Mouse (Mus musculus): ENCODE results near the gene Vmn1r131.
"Not testable (repeated sequence)": the region's sequence is repeated elsewhere in the genome, so short reads cannot be mapped to it uniquely, and the experiment has no call there.

The Vmn1r131 gene

GRCm38 (mm10) chr7:21545990-21546389 lies at the start of gene Vmn1r131:
Vmn1r131 (minus strand) TSS chr7:21546090.
- not testable (repeated sequence) for DNase-seq (ENCODE audit: extremely low read depth, insufficient read length, low spot score)

- not testable (repeated sequence) for DNase-seq (ENCODE audit: extremely low read depth, insufficient read length, low spot score)
Measured at GRCm38 (mm10) chr7:21511480-21511879, 34.4 kb downstream of the Vmn1r131 start, which contains the start of gene Vmn1r130. Vmn1r130 (plus strand) TSS chr7:21511780.

Measured in 3134 (cell line).